Mouse (Mus musculus) heart, postnatal 0 days (tissue): ENCODE measurements at regions not wholly inside any gene's neighbourhood (a gene's known extent, or its start where the extent isn't known, plus 50 kb on each side); places are given as distances from the start of the nearest gene placed in this dataset.

Source experiments
- CTCF ChIP-seq: IDR thresholded peaks from 2 replicates; pipeline ENCODE4 v1.5.1; 2016; ENCODE audit warnings: antibody characterized with exemption, control low read depth, low read depth
- EP300 ChIP-seq: IDR thresholded peaks from 2 replicates; pipeline ENCODE4 v1.6.1; 2016; ENCODE audit warnings: antibody characterized with exemption, low read depth

DNA sequence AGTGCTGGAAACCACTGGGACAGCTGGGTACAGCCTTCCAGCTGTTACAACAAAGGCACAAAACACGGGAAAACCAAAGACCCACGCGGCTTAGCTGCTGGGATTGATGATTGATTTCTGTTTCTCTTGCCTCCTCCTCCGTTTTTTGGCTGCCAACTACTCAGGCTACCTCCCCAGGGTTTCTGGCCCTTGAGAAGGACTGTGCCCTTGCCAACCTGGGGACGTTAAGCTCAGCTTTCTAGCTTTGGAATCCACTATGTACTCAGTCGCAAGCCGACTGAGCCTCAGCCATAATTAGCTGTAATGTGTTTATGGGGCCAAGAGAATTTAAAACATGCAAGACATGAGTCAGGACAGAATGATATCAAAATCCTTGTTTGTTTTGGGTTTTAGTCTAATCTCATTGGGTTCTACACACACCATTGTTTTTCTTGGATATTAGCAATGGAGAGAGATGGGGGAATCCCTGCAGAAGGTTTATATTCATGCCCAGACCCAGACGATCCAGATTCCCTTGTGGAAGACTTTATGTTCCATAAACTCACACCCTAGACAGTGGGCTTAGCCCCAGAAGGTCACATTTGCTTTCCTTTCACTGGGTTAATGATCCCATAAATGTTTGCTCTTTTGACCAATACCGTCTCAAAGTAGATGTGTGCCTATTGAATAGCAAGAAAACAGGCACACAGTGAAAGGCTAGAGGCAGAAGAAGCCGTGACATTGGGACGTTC, 167.7 kb upstream of the Pou3f3 start:
- TF ChIP-seq CTCF: no peak
- TF ChIP-seq EP300: no peak
